Mouse (Mus musculus) gastrocnemius, postnatal 4 days (tissue): ENCODE measurements around the gene Ccdc150. TPM values are rescaled to one million over a fixed set of nuclear protein-coding genes. Genes with fewer than 3 reads are reported as not detected.

ENCODE experiments used
- total RNA-seq, 2 experiments: library from RNA; stranded (reverse); gene quantifications; 2 replicates each; pipeline ENCODE4 v1.2.3; 2021

Ccdc150 gene
- total RNA-seq, 2 experiments from 2014 or later, result 0.15 TPM; not detected in 1

Other genes with a start within 250 kb of the Ccdc150 start
- 1 to 10 TPM; 6.9 TPM for gene Hecw2, start 55.5 kb upstream of the Ccdc150 start, total RNA-seq
- gene Gtf3c3, start 188.3 kb downstream of the Ccdc150 start, total RNA-seq, result 10 to 100 TPM; 15.5 to 21.6 TPM